Mouse (Mus musculus) cortical plate, adult 2 months (tissue): ENCODE measurements around the gene Bloc1s3.

Experiments used
- CTCF ChIP-seq: fragments of 200-500 bp; IDR thresholded peaks from 2 replicates; pipeline ENCODE4 v1.5.1; 2011; ENCODE audit warnings: mild to moderate bottlenecking, control low read depth, low read length; ENCODE audit not compliant: insufficient read depth; ENCODE audit errors: extremely low read depth
- POLR2A ChIP-seq: fragments of 200-500 bp; IDR thresholded peaks from 2 replicates; pipeline ENCODE4 v1.6.1; 2011; ENCODE audit warnings: mild to moderate bottlenecking, low read length, control low read depth; ENCODE audit not compliant: insufficient read depth; ENCODE audit errors: extremely low read depth

GRCm38 (mm10) chr7:19462884-19463381, 45.2 kb downstream of the Bloc1s3 start, which contains the start of gene Exoc3l2:
- TF ChIP-seq CTCF (no peak), POLR2A (no peak)
